Mouse (Mus musculus) stomach, postnatal 0 days (tissue): ENCODE data around the gene Brd1. TPM values are rescaled to one million over a fixed set of nuclear protein-coding genes. Genes with fewer than 3 reads are reported as not detected.
A peak's percentile ranks its signal among the peaks of the same experiment; 100 is the strongest.

Experiments
- ATAC-seq: fragments of 200-750 bp; cut with Nextera tagmentation; 2 replicates; pipeline ENCODE4 v1.8.0; 2017; ENCODE audit not compliant: low FRiP score, low TSS enrichment
- DNase-seq: peaks from one replicate; pipeline ENCODE4 v3.0.0-alpha.2; 2016; ENCODE audit warnings: low spot score
- H3K27ac ChIP-seq: fragments of 300-500 bp; sonication (generic); replicated peaks from 2 replicates; pipeline ENCODE4 v1.5.1; 2014; ENCODE audit warnings: mild to moderate bottlenecking, control low read depth
- H3K27me3 ChIP-seq: fragments of 300-500 bp; sonication (generic); 2 replicates; pipeline ENCODE4 v1.6.1; 2014; ENCODE audit warnings: low read length; ENCODE audit not compliant: control insufficient read depth, insufficient read depth
- H3K36me3 ChIP-seq: fragments of 300-500 bp; sonication (generic); 2 replicates; pipeline ENCODE4 v1.6.1; 2014; ENCODE audit warnings: low read length, mixed read lengths; ENCODE audit not compliant: control insufficient read depth, insufficient read depth
- H3K4me1 ChIP-seq: fragments of 300-500 bp; sonication (generic); replicated peaks from 2 replicates; pipeline ENCODE4 v1.6.1; 2014; ENCODE audit warnings: antibody characterized with exemption; ENCODE audit not compliant: control insufficient read depth, insufficient read depth
- H3K4me2 ChIP-seq: fragments of 300-500 bp; sonication (generic); replicated peaks from 2 replicates; pipeline ENCODE4 v1.6.1; 2014; ENCODE audit warnings: low read depth, mild to moderate bottlenecking, control low read depth, moderate library complexity
- H3K4me3 ChIP-seq: fragments of 300-500 bp; sonication (generic); 2 replicates; pipeline ENCODE4 v1.5.1; 2014; ENCODE audit warnings: low read depth, low read length, control low read depth
- H3K9ac ChIP-seq: fragments of 300-500 bp; sonication (generic); 2 replicates; pipeline ENCODE4 v1.6.1; 2014; ENCODE audit warnings: mild to moderate bottlenecking, low read length, control low read depth, mixed read lengths
- H3K9me3 ChIP-seq: fragments of 300-500 bp; sonication (generic); 2 replicates; pipeline ENCODE4 v1.6.1; 2016; ENCODE audit warnings: low read length; ENCODE audit not compliant: control insufficient read depth
- CTCF ChIP-seq: IDR thresholded peaks from 2 replicates; pipeline ENCODE4 v1.5.1; 2016; ENCODE audit warnings: antibody characterized with exemption, low read depth, mild to moderate bottlenecking, moderate library complexity
- EP300 ChIP-seq: optimal IDR thresholded peaks from 2 replicates; pipeline ENCODE3; 2016; ENCODE audit warnings: antibody characterized with exemption
- WGBS: fragments of 180-500 bp; shearing (Covaris S2); extraction: QIAGEN DNeasy Blood & Tissue Kit; methylation state at CpG from one replicate; pipeline ENCODE4 v1.1.7; 2014; 5-methylcytosine and 5-hydroxymethylcytosine counted together
- polyA plus RNA-seq: library from polyadenylated mRNA; unstranded; fragments of >200 nt; fragmentation: Nextera tagmentation; extraction: Ambion mirVana; gene quantifications from 2 replicates; pipeline ENCODE4 v1.2.1, GENCODE M21; 2015

Gene Brd1
- polyA plus RNA-seq, 1 experiment from 2014 or later, result 10.8 TPM

- no peak for TF ChIP-seq EP300
- no peak for DNase-seq
Measured at GRCm38 (mm10) chr15:88652006-88652405, 82.0 kb downstream of the Brd1 start.

GRCm38 (mm10) chr15:88651019-88651418 lies 83.0 kb downstream of the Brd1 start:
- Histone ChIP-seq H3K27me3 (no peaks in the 10 kb centered on the region), H3K27ac (no peak overlapping the region), H3K4me2 (no peak overlapping the region), H3K9me3 (no peaks in the 10 kb centered on the region), H3K9ac (no peak overlapping the region), H3K4me1 (no peaks in the 10 kb centered on the region), H3K4me3 (no peak overlapping the region), H3K36me3 (no peaks in the 10 kb centered on the region)
- DNase-seq, result peak; percentile 70
- TF ChIP-seq EP300 (no peak), CTCF (peak; percentile 87)
- WGBS, result 22% methylated on average over 13 of the region's 13 CpGs
- ATAC-seq, result no peak

More at GRCm38 (mm10) chr15:88652006-88652405, 82.0 kb downstream of the Brd1 start:
- no peaks in the 10 kb centered on the region for H3K4me1 ChIP-seq
- no peaks in the 10 kb centered on the region for H3K27me3 ChIP-seq
- H3K36me3 ChIP-seq, result no peaks in the 10 kb centered on the region
- 47% methylated on average over 5 of the region's 5 CpGs for WGBS
- H3K27ac ChIP-seq, result no peak overlapping the region
- no peak overlapping the region for H3K4me2 ChIP-seq
- no peak for ATAC-seq
- no peaks in the 10 kb centered on the region for H3K9me3 ChIP-seq
- no peak overlapping the region for H3K4me3 ChIP-seq
- H3K9ac ChIP-seq, result no peak overlapping the region

Other genes starting within 250 kb of the Brd1 start
- gene Zdhhc25, start 133.9 kb downstream of the Brd1 start, polyA plus RNA-seq, result not detected in 2 replicates
- gene Zbed4, start 17.4 kb upstream of the Brd1 start, polyA plus RNA-seq, result 3.7 and 3.9 TPM in 2 replicates
- 8.2 and 9.3 TPM in 2 replicates for gene Alg12, start 85.1 kb upstream of the Brd1 start, polyA plus RNA-seq
- 89.3 and 93.2 TPM in 2 replicates for gene Creld2, start 85.4 kb upstream of the Brd1 start, polyA plus RNA-seq
- 63.6 and 69.4 TPM in 2 replicates for gene Pim3, start 128.0 kb upstream of the Brd1 start, polyA plus RNA-seq
- gene Ttll8, start 220.2 kb upstream of the Brd1 start, polyA plus RNA-seq, result not detected in 2 replicates
- not detected in 2 replicates for gene Mlc1, start 244.8 kb upstream of the Brd1 start, polyA plus RNA-seq
- not detected in 2 replicates for gene Mov10l1, start 248.7 kb upstream of the Brd1 start, polyA plus RNA-seq